Mouse (Mus musculus): Measurements from ENCODE around the gene Glipr2. TPM values are rescaled to one million over a fixed set of nuclear protein-coding genes. Genes with fewer than 3 reads are reported as not detected.

The Glipr2 gene
- 27.0 and 31.8 TPM in 2 replicates for polyA plus RNA-seq (2014; fragmentation: Nextera tagmentation; extraction: Ambion mirVana)

GRCm38 (mm10) chr4:43957292-43957845 is at the start of gene Glipr2:
Gene Glipr2, plus strand, starts transcription at chr4:43957401.
- DNase-seq (peak; percentile 91), ATAC-seq (ENCODE audit: low FRiP score, low TSS enrichment) (peak; percentile 77)
- peak within 1 kb of the TSS; percentile 70 for H3K4me3 ChIP-seq (replicated peaks; ENCODE audit: low read depth, low read length)
- H3K4me1 ChIP-seq (ENCODE audit: control insufficient read depth, insufficient read depth, low read length) = peaks cover 11% of the 10 kb centered on the region; the same call in 1 of the 2 replicates
- 0 out of 2 replicates have a peak, but pooled peaks cover 7% of the 10 kb centered on the region for H3K27me3 ChIP-seq (ENCODE audit: control insufficient read depth, insufficient read depth, low read length)
- peak within 1 kb of the TSS; percentile 61 for H3K27ac ChIP-seq (replicated peaks; ENCODE audit: low read depth, low read length)
- WGBS = under 1% methylated on average over 45 of the region's 45 CpGs
- H3K4me2 ChIP-seq (ENCODE audit: low read length) = peak within 1 kb of the TSS; percentile 98
- H3K9me3 ChIP-seq (ENCODE audit: control insufficient read depth, low read length) = no peaks in the 10 kb centered on the region
- no peaks in the 10 kb centered on the region for H3K36me3 ChIP-seq (ENCODE audit: control insufficient read depth, insufficient read depth, low read length)
- H3K9ac ChIP-seq (replicated peaks; ENCODE audit: low read length) = peak within 1 kb of the TSS; percentile 72

- H3K9ac ChIP-seq (replicated peaks; ENCODE audit: low read length) = no peak overlapping the region
- H3K4me1 ChIP-seq (ENCODE audit: control insufficient read depth, insufficient read depth, low read length) = no peaks in the 10 kb centered on the region
- no peak for DNase-seq
- H3K9me3 ChIP-seq (ENCODE audit: control insufficient read depth, low read length) = no peaks in the 10 kb centered on the region
- WGBS = 94% methylated on average over 5 of the region's 5 CpGs
- ATAC-seq (ENCODE audit: low FRiP score, low TSS enrichment) = no peak
- no peak overlapping the region for H3K4me2 ChIP-seq (ENCODE audit: low read length)
- peaks cover 41% of the 10 kb centered on the region for H3K36me3 ChIP-seq (ENCODE audit: control insufficient read depth, insufficient read depth, low read length)
- no peak overlapping the region for H3K4me3 ChIP-seq (replicated peaks; ENCODE audit: low read depth, low read length)
- no peak overlapping the region for H3K27ac ChIP-seq (replicated peaks; ENCODE audit: low read depth, low read length)
- H3K27me3 ChIP-seq (ENCODE audit: control insufficient read depth, insufficient read depth, low read length) = no peaks in the 10 kb centered on the region
Measured at GRCm38 (mm10) chr4:43918221-43918620, 39.0 kb upstream of the Glipr2 start.

DNA sequence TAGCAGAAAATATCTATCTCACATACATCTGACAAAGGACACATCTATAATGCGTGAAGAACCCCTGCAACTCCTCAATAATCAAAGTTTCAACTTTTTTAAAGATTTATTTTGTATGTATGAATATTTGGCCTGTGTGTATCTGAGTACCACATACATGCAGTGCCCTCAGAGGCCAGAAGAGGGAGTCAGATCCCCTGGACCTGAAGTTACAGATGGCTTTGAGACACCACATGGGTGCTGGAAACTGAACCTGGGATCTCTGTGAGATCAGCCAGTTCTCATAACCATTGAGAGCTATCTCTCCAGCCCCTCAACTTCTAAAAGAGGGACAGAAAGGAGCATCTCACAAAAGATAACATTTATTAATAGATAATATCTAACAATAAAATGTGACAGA is 36.6 kb upstream of the Glipr2 start:
- no peaks in the 10 kb centered on the region for H3K9me3 ChIP-seq (ENCODE audit: control insufficient read depth, low read length)
- no peak for ATAC-seq (ENCODE audit: low FRiP score, low TSS enrichment)
- DNase-seq = peak; percentile 2
- no peak overlapping the region for H3K4me3 ChIP-seq (replicated peaks; ENCODE audit: low read depth, low read length)
- H3K27me3 ChIP-seq (ENCODE audit: control insufficient read depth, insufficient read depth, low read length) = no peaks in the 10 kb centered on the region
- H3K9ac ChIP-seq (replicated peaks; ENCODE audit: low read length) = no peak overlapping the region
- 92% methylated on average over 1 of the region's 1 CpGs for WGBS
- no peak overlapping the region for H3K4me2 ChIP-seq (ENCODE audit: low read length)
- H3K27ac ChIP-seq (replicated peaks; ENCODE audit: low read depth, low read length) = no peak overlapping the region
- H3K4me1 ChIP-seq (ENCODE audit: control insufficient read depth, insufficient read depth, low read length) = no peaks in the 10 kb centered on the region
- H3K36me3 ChIP-seq (ENCODE audit: control insufficient read depth, insufficient read depth, low read length) = peaks cover 48% of the 10 kb centered on the region

DNA sequence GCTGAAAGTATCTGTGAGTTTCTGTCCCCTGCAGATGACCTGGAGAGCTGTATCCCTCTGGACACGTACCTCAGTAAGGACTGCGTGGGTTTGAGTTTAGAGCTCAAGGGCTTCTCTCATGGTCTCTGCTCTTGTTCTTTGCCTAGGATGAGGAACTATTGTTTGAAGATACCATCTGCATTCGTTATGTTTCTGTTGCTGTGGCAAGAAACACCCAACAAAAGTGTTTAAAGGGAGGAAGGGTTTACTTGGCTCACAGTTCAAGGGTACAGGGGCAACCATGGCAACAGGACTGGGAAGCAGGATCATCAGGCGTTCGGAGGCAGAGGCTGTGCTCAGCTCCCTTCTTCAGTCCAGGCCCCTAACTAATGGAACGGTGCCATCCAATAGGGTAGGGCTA is 32.1 kb upstream of the Glipr2 start:
- ATAC-seq (ENCODE audit: low FRiP score, low TSS enrichment) = no peak

GRCm38 (mm10) chr4:43925779-43926178 is 31.4 kb upstream of the Glipr2 start:
- H3K36me3 ChIP-seq (ENCODE audit: control insufficient read depth, insufficient read depth, low read length) = peaks cover 57% of the 10 kb centered on the region
- H3K9me3 ChIP-seq (ENCODE audit: control insufficient read depth, low read length) = no peaks in the 10 kb centered on the region
- WGBS = 15% methylated on average over 3 of the region's 3 CpGs
- no peak overlapping the region for H3K9ac ChIP-seq (replicated peaks; ENCODE audit: low read length)
- no peaks in the 10 kb centered on the region for H3K4me1 ChIP-seq (ENCODE audit: control insufficient read depth, insufficient read depth, low read length)
- no peaks in the 10 kb centered on the region for H3K27me3 ChIP-seq (ENCODE audit: control insufficient read depth, insufficient read depth, low read length)
- no peak overlapping the region for H3K4me2 ChIP-seq (ENCODE audit: low read length)
- no peak overlapping the region for H3K27ac ChIP-seq (replicated peaks; ENCODE audit: low read depth, low read length)
- DNase-seq (peak; percentile 92), ATAC-seq (ENCODE audit: low FRiP score, low TSS enrichment) (no peak)
- no peak overlapping the region for H3K4me3 ChIP-seq (replicated peaks; ENCODE audit: low read depth, low read length)

More for the DNA sequence above, 32.1 kb upstream of the Glipr2 start:
- Histone ChIP-seq H3K27ac (replicated peaks; ENCODE audit: low read depth, low read length) (no peak overlapping the region), H3K9me3 (ENCODE audit: control insufficient read depth, low read length) (no peaks in the 10 kb centered on the region), H3K36me3 (ENCODE audit: control insufficient read depth, insufficient read depth, low read length) (peaks cover 55% of the 10 kb centered on the region), H3K27me3 (ENCODE audit: control insufficient read depth, insufficient read depth, low read length) (no peaks in the 10 kb centered on the region), H3K4me3 (replicated peaks; ENCODE audit: low read depth, low read length) (no peak overlapping the region), H3K4me2 (ENCODE audit: low read length) (no peak overlapping the region), H3K9ac (replicated peaks; ENCODE audit: low read length) (no peak overlapping the region), H3K4me1 (ENCODE audit: control insufficient read depth, insufficient read depth, low read length) (no peaks in the 10 kb centered on the region)
- 77% methylated on average over 6 of the region's 6 CpGs for WGBS
- DNase-seq = no peak

GRCm38 (mm10) chr4:43927826-43928225 is 29.4 kb upstream of the Glipr2 start:
- no peak overlapping the region for H3K27ac ChIP-seq (replicated peaks; ENCODE audit: low read depth, low read length)
- no peaks in the 10 kb centered on the region for H3K4me1 ChIP-seq (ENCODE audit: control insufficient read depth, insufficient read depth, low read length)
- H3K9me3 ChIP-seq (ENCODE audit: control insufficient read depth, low read length) = no peaks in the 10 kb centered on the region
- no peak overlapping the region for H3K9ac ChIP-seq (replicated peaks; ENCODE audit: low read length)
- peaks cover 72% of the 10 kb centered on the region for H3K36me3 ChIP-seq (ENCODE audit: control insufficient read depth, insufficient read depth, low read length)
- H3K4me2 ChIP-seq (ENCODE audit: low read length) = no peak overlapping the region
- no peak overlapping the region for H3K4me3 ChIP-seq (replicated peaks; ENCODE audit: low read depth, low read length)
- WGBS = 91% methylated on average over 3 of the region's 3 CpGs
- H3K27me3 ChIP-seq (ENCODE audit: control insufficient read depth, insufficient read depth, low read length) = no peaks in the 10 kb centered on the region
- DNase-seq (peak; percentile 27), ATAC-seq (ENCODE audit: low FRiP score, low TSS enrichment) (no peak)

DNA sequence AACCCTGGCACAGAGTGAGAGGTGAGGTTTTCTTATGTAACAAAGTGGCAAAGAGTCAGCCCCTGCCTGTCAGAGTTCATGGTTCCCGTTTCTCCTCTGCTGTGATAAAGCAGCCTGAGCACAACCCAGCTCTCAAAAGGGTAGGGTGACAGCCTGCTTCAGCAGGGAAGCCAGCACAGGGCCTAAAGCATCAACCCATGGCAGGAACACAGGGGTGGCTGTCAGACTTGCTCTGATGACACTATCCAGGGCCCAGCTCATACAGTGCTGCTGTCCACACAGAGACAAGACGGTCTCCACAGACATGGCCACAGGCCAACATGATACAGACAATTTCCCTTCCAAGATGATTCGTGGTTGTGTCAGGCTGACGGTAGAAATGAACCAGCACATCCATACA is 25.3 kb upstream of the Glipr2 start:
- ATAC-seq (ENCODE audit: low FRiP score, low TSS enrichment) (no peak), DNase-seq (no peak)
- no peak overlapping the region for H3K27ac ChIP-seq (replicated peaks; ENCODE audit: low read depth, low read length)
- H3K27me3 ChIP-seq (ENCODE audit: control insufficient read depth, insufficient read depth, low read length) = no peaks in the 10 kb centered on the region
- 92% methylated on average over 4 of the region's 4 CpGs for WGBS
- H3K4me2 ChIP-seq (ENCODE audit: low read length) = no peak overlapping the region
- H3K9ac ChIP-seq (replicated peaks; ENCODE audit: low read length) = no peak overlapping the region
- no peaks in the 10 kb centered on the region for H3K4me1 ChIP-seq (ENCODE audit: control insufficient read depth, insufficient read depth, low read length)
- peaks cover 69% of the 10 kb centered on the region for H3K36me3 ChIP-seq (ENCODE audit: control insufficient read depth, insufficient read depth, low read length)
- no peaks in the 10 kb centered on the region for H3K9me3 ChIP-seq (ENCODE audit: control insufficient read depth, low read length)
- H3K4me3 ChIP-seq (replicated peaks; ENCODE audit: low read depth, low read length) = no peak overlapping the region

DNA sequence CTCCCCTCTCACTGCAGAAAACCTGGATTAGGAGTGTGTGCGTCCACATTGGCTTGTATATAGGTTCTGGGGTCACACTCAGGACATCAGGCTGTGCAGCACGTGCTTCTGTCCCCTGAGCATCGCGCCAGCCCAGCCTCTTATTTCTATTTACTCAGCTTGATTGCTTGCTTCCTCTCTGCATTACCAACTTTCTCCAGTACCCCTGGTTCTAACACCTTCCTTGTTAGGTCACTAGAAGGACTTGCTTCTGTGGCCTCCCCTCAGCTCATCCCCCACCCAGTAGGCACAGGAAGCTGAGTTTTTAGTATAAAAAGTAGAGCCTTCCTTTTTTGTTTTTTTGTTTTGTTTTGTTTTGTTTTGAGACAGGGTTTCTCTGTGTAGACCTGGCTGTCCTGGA is 21.0 kb upstream of the Glipr2 start:
- H3K27ac ChIP-seq (replicated peaks; ENCODE audit: low read depth, low read length) = no peak overlapping the region
- no peaks in the 10 kb centered on the region for H3K9me3 ChIP-seq (ENCODE audit: control insufficient read depth, low read length)
- no peak overlapping the region for H3K4me2 ChIP-seq (ENCODE audit: low read length)
- no peaks in the 10 kb centered on the region for H3K27me3 ChIP-seq (ENCODE audit: control insufficient read depth, insufficient read depth, low read length)
- no peak overlapping the region for H3K9ac ChIP-seq (replicated peaks; ENCODE audit: low read length)
- 87% methylated on average over 4 of the region's 4 CpGs for WGBS
- DNase-seq = no peak
- ATAC-seq (ENCODE audit: low FRiP score, low TSS enrichment) = no peak
- H3K36me3 ChIP-seq (ENCODE audit: control insufficient read depth, insufficient read depth, low read length) = peaks cover 55% of the 10 kb centered on the region
- no peak overlapping the region for H3K4me3 ChIP-seq (replicated peaks; ENCODE audit: low read depth, low read length)
- no peaks in the 10 kb centered on the region for H3K4me1 ChIP-seq (ENCODE audit: control insufficient read depth, insufficient read depth, low read length)
